Mouse (Mus musculus): ENCODE measurements around the gene Sbp. TPM values are rescaled to one million over a fixed set of nuclear protein-coding genes. Genes with fewer than 3 reads are reported as not detected.

Gene Sbp
- polyA plus RNA-seq, 1 experiment from 2014 or later, result not detected

DNA sequence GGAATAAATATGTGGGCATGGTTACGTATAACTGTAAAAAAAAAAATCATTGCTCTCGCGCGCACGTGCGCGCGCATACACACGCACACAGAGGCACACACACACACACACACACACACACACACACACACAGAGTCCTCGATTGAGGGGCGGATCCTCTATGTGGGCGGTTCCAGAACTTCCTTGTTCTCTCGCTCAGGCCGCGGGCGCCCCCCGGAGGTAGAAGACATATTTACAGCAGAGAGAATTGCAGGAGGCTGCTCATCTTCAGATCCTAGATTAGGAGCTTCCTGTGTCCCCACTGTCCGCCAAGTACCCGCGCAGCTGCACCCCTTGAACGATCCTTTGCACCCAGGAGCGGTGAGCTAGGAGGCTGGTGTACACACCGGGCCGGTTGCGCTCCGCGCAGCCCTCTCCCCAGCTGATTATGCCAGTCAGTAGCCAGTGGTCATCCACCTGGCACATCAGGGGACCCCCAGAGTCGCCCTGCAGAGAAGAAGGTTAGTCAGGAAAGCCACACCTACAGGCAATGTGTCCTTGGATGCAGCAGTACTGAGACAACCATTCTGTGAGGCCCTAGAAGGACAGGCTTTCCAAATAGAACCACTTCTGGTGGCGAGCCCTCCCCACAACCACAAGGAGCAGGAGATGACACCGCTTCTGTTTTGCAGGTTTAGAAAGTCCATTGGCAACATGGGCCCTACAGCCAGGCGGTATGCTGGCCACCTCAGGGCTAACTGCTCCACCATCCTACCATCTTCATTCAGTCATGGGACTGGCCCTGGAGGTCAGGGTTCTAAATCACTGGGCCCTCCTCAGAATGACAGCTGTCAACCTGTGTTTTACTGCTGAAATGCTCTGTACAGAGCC lies 52.3 kb downstream of the Sbp start:
- Histone ChIP-seq H3K4me1 (peaks cover 9% of the 10 kb centered on the region; the same call in 1 of the 2 replicates), H3K27me3 (no peaks in the 10 kb centered on the region), H3K4me3 (peak overlapping the region; percentile 35), H3K27ac (replicated peaks) (no peak overlapping the region), H3K36me3 (no peaks in the 10 kb centered on the region), H3K9ac (replicated peaks) (peak overlapping the region; percentile 64), H3K9me3 (no peaks in the 10 kb centered on the region), H3K4me2 (replicated peaks) (peak overlapping the region; percentile 55)
- ATAC-seq (replicated peaks), result peak; percentile 81
- 10% methylated on average over 31 of the region's 31 CpGs for WGBS

DNA sequence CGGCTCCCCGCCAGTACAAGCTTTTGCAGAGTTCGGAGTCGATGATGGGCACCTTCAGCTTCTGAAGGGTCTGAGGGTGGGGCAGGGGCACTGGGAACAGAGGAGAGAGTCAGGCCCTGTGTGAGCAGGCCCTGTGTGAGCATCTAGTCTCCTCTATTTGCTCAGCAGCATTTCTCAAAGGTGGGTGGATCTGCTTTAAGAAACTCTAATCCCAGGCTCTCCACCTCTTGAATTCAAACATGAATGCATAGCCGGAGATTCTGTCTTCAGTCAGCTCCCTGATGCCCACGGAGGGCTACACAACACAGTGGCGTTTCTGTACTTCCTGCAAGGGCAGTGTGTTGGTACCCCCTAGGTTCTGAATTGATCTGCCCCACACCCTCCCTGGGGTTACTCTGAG lies 53.2 kb downstream of the Sbp start:
- WGBS, result 67% methylated on average over 7 of the region's 7 CpGs
- no peak overlapping the region for H3K4me2 ChIP-seq (replicated peaks)
- ATAC-seq (replicated peaks), result no peak

More for the DNA sequence above, 53.2 kb downstream of the Sbp start:
- no peak overlapping the region for H3K9ac ChIP-seq (replicated peaks)
- no peaks in the 10 kb centered on the region for H3K27me3 ChIP-seq
- H3K4me1 ChIP-seq, result peaks cover 9% of the 10 kb centered on the region; the same call in 1 of the 2 replicates
- H3K27ac ChIP-seq (replicated peaks), result no peak overlapping the region
- no peak overlapping the region for H3K4me3 ChIP-seq
- no peaks in the 10 kb centered on the region for H3K36me3 ChIP-seq
- H3K9me3 ChIP-seq, result no peaks in the 10 kb centered on the region

Other genes starting within 250 kb of the Sbp start
- gene 1520401A03Rik, start 218.9 kb upstream of the Sbp start, polyA plus RNA-seq (2015; fragmentation: Nextera tagmentation; extraction: Ambion mirVana), result not detected in 2 replicates
- 26.7 and 28.4 TPM in 2 replicates for gene Pkmyt1, start 215.3 kb upstream of the Sbp start, polyA plus RNA-seq (2015; fragmentation: Nextera tagmentation; extraction: Ambion mirVana)
- 39.4 and 39.7 TPM in 2 replicates for gene Paqr4, start 200.8 kb upstream of the Sbp start, polyA plus RNA-seq (2015; fragmentation: Nextera tagmentation; extraction: Ambion mirVana)
- gene Kremen2, start 195.8 kb upstream of the Sbp start, polyA plus RNA-seq (2015; fragmentation: Nextera tagmentation; extraction: Ambion mirVana), result 0.48 and 0.50 TPM in 2 replicates
- gene Flywch1, start 170.1 kb upstream of the Sbp start, polyA plus RNA-seq (2015; fragmentation: Nextera tagmentation; extraction: Ambion mirVana), result 162 and 164 TPM in 2 replicates
- 30.7 and 31.9 TPM in 2 replicates for gene Flywch2, start 155.6 kb upstream of the Sbp start, polyA plus RNA-seq (2015; fragmentation: Nextera tagmentation; extraction: Ambion mirVana)
- 562 and 569 TPM in 2 replicates for gene Srrm2, start 151.1 kb upstream of the Sbp start, polyA plus RNA-seq (2015; fragmentation: Nextera tagmentation; extraction: Ambion mirVana)
- gene Elob, start 112.5 kb upstream of the Sbp start, polyA plus RNA-seq (2015; fragmentation: Nextera tagmentation; extraction: Ambion mirVana), result 1,149 and 1,206 TPM in 2 replicates
- not detected in 2 replicates for gene Prss33, start 105.6 kb upstream of the Sbp start, polyA plus RNA-seq (2015; fragmentation: Nextera tagmentation; extraction: Ambion mirVana)
- gene Prss32, start 97.8 kb upstream of the Sbp start, polyA plus RNA-seq (2015; fragmentation: Nextera tagmentation; extraction: Ambion mirVana), result not detected in 2 replicates
- 0.52 and 1.0 TPM in 2 replicates for gene Prss41, start 97.5 kb upstream of the Sbp start, polyA plus RNA-seq (2015; fragmentation: Nextera tagmentation; extraction: Ambion mirVana)
- gene Prss21, start 73.6 kb upstream of the Sbp start, polyA plus RNA-seq (2015; fragmentation: Nextera tagmentation; extraction: Ambion mirVana), result not detected in 2 replicates
- gene Dcpp1, start 60.8 kb upstream of the Sbp start, polyA plus RNA-seq (2015; fragmentation: Nextera tagmentation; extraction: Ambion mirVana), result not detected in 2 replicates
- gene Dcpp2, start 60.8 kb upstream of the Sbp start, polyA plus RNA-seq (2015; fragmentation: Nextera tagmentation; extraction: Ambion mirVana), result not detected in 2 replicates
- gene Dcpp3, start 24.2 kb upstream of the Sbp start, polyA plus RNA-seq (2015; fragmentation: Nextera tagmentation; extraction: Ambion mirVana), result not detected in 2 replicates
- not detected in 2 replicates for gene Sbpl, start 13.6 kb downstream of the Sbp start, polyA plus RNA-seq (2015; fragmentation: Nextera tagmentation; extraction: Ambion mirVana)
- gene Prss30, start 38.9 kb downstream of the Sbp start, polyA plus RNA-seq (2015; fragmentation: Nextera tagmentation; extraction: Ambion mirVana), result not detected in 2 replicates
- gene Prss22, start 56.4 kb downstream of the Sbp start, polyA plus RNA-seq (2015; fragmentation: Nextera tagmentation; extraction: Ambion mirVana), result not detected in 2 replicates
- 0.23 and 0.24 TPM in 2 replicates for gene Prss27, start 96.5 kb downstream of the Sbp start, polyA plus RNA-seq (2015; fragmentation: Nextera tagmentation; extraction: Ambion mirVana)
- 89.8 and 92.4 TPM in 2 replicates for gene Kctd5, start 131.8 kb downstream of the Sbp start, polyA plus RNA-seq (2015; fragmentation: Nextera tagmentation; extraction: Ambion mirVana)
- gene Pdpk1, start 209.3 kb downstream of the Sbp start, polyA plus RNA-seq (2015; fragmentation: Nextera tagmentation; extraction: Ambion mirVana), result 58.8 and 61.9 TPM in 2 replicates
- gene Amdhd2, start 222.1 kb downstream of the Sbp start, polyA plus RNA-seq (2015; fragmentation: Nextera tagmentation; extraction: Ambion mirVana), result 28.7 and 31.5 TPM in 2 replicates
- 872 and 917 TPM in 2 replicates for gene Atp6v0c, start 228.0 kb downstream of the Sbp start, polyA plus RNA-seq (2015; fragmentation: Nextera tagmentation; extraction: Ambion mirVana)